Mouse (Mus musculus) intestine, embryonic 14.5 days (tissue): Measurements from ENCODE around the gene Notch4. TPM values are rescaled to one million over a fixed set of nuclear protein-coding genes. Genes with fewer than 3 reads are reported as not detected.

Source experiments
- ATAC-seq: fragments of 200-750 bp; cut with Nextera tagmentation; replicated peaks from 2 replicates; pipeline ENCODE4 v1.8.0; 2017; ENCODE audit warnings: low read depth, moderate number of reproducible peaks, moderate TSS enrichment, moderate library complexity; ENCODE audit not compliant: low FRiP score, low TSS enrichment
- DNase-seq: peaks from one replicate; pipeline ENCODE4 v3.0.0-alpha.2; 2018; ENCODE audit warnings: low spot score
- H3K27ac ChIP-seq: fragments of 300-500 bp; sonication (generic); 2 replicates; pipeline ENCODE4 v1.5.1; 2014; ENCODE audit warnings: low read depth, mild to moderate bottlenecking, control low read depth
- H3K27me3 ChIP-seq: fragments of 300-500 bp; sonication (generic); replicated peaks from 2 replicates; pipeline ENCODE4 v1.6.1; 2014; ENCODE audit warnings: low read length, control low read depth; ENCODE audit not compliant: control insufficient read depth, insufficient read depth
- H3K36me3 ChIP-seq: fragments of 300-500 bp; sonication (generic); 2 replicates; pipeline ENCODE4 v1.6.1; 2014; ENCODE audit warnings: low read length, control low read depth; ENCODE audit not compliant: control insufficient read depth, insufficient read depth
- H3K4me1 ChIP-seq: fragments of 300-500 bp; sonication (generic); replicated peaks from 2 replicates; pipeline ENCODE4 v1.6.1; 2014; ENCODE audit warnings: low read length, control low read depth, mixed read lengths; ENCODE audit not compliant: control insufficient read depth, insufficient read depth
- H3K4me2 ChIP-seq: fragments of 300-500 bp; sonication (generic); 2 replicates; pipeline ENCODE4 v1.6.1; 2014; ENCODE audit warnings: low read length
- H3K4me3 ChIP-seq: fragments of 300-500 bp; sonication (generic); 2 replicates; pipeline ENCODE4 v1.5.1; 2014; ENCODE audit warnings: low read depth, low read length, control low read depth, mixed read lengths
- H3K9ac ChIP-seq: fragments of 300-500 bp; sonication (generic); 2 replicates; pipeline ENCODE4 v1.6.1; 2014; ENCODE audit warnings: mild to moderate bottlenecking, low read length
- H3K9me3 ChIP-seq: fragments of 300-500 bp; sonication (generic); 2 replicates; pipeline ENCODE4 v1.6.1; 2016; ENCODE audit warnings: low read length, control low read depth; ENCODE audit not compliant: control insufficient read depth
- WGBS: fragments of 180-500 bp; shearing (Covaris S2); extraction: QIAGEN DNeasy Blood & Tissue Kit; methylation state at CpG from one replicate; pipeline ENCODE4 v1.1.7; 2014; 5-methylcytosine and 5-hydroxymethylcytosine counted together
- polyA plus RNA-seq: library from polyadenylated mRNA; unstranded; fragments of >200 nt; fragmentation: Nextera tagmentation; extraction: Ambion mirVana; gene quantifications from 2 replicates; pipeline ENCODE4 v1.2.1, GENCODE M21; 2014

Gene Notch4
- polyA plus RNA-seq, 1 experiment from 2014 or later: 7.4 TPM

DNA sequence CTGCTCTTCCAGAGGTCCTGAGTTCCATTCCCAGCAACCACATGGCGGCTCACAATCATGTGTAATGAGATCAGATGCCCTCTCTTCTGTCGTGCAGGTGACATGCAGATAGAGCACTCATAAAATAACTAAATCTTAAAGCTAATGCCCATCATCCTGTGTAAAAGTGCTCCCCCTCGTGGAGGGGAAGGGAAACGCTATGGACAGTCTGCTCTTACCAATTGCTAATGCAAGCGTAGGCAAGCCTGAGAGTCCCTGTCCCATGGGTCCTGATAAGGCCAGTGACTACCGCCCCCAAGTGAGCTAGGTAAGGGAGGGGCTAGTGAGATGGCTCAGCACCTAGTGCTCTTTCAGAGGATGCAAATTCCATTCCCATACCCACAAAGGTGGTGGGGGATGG is 54.9 kb downstream of the Notch4 start:
- Histone ChIP-seq H3K4me1 (no peaks in the 10 kb centered on the region), H3K4me2 (no peak overlapping the region), H3K9ac (no peak overlapping the region), H3K27me3 (no peaks in the 10 kb centered on the region), H3K36me3 (peaks cover 67% of the 10 kb centered on the region), H3K27ac (no peak overlapping the region), H3K9me3 (no peaks in the 10 kb centered on the region), H3K4me3 (no peak overlapping the region)
- DNase-seq (peak; percentile 79), ATAC-seq (no peak)
- WGBS: 22% methylated on average over 6 of the region's 6 CpGs

DNA sequence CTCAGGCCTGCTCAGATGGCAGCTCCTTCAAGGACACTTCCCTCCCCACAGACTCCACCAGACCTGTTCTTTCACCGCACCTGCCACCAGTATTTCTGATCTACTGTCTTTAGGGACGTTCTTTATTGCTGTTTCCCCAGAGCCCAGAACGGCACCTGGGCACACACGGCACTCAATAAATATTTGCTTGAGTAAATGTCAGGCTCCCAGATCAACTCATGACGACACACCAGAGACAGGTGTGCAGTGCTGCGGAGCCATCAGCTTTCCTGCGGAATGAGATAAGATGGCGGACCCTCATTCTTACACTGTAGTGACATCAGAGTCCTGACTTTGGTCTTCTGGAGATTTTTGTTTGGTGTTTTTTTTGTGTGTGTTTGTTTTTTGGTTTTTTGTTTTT is 56.9 kb downstream of the Notch4 start:
- no peaks in the 10 kb centered on the region for H3K9me3 ChIP-seq
- H3K4me3 ChIP-seq: no peak overlapping the region
- no peak overlapping the region for H3K4me2 ChIP-seq
- no peaks in the 10 kb centered on the region for H3K27me3 ChIP-seq
- no peak overlapping the region for H3K9ac ChIP-seq
- peaks cover under 1% of the 10 kb centered on the region; the same call in 1 of the 2 replicates for H3K4me1 ChIP-seq
- WGBS: 80% methylated on average over 8 of the region's 8 CpGs
- DNase-seq: no peak
- ATAC-seq: no peak
- H3K27ac ChIP-seq: no peak overlapping the region
- H3K36me3 ChIP-seq: peaks cover 55% of the 10 kb centered on the region

DNA sequence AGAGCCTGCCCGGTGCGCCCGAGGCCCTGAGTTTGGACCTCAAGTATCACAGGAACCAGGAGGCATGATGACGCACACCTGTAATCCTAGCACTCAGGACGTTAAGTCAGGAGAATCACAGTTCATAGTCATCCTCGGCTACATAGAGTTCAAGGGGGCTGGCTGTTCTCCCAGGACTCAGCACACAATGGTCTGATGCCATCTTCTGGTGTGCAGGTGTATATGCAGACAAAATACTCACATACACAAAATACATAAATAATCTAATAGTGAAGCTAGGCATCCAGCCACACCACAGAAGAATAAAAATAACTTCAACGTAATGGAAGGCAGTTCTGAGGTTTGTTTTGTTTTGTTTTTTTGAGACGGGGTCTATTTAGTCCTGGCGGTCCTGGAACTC is 59.1 kb downstream of the Notch4 start:
- 81% methylated on average over 9 of the region's 9 CpGs for WGBS
- no peak for DNase-seq
- Histone ChIP-seq H3K9me3 (no peaks in the 10 kb centered on the region), H3K4me3 (no peak overlapping the region), H3K36me3 (peaks cover 43% of the 10 kb centered on the region), H3K4me1 (peaks cover 8% of the 10 kb centered on the region), H3K27ac (no peak overlapping the region), H3K9ac (no peak overlapping the region), H3K27me3 (no peaks in the 10 kb centered on the region), H3K4me2 (no peak overlapping the region)
- no peak for ATAC-seq

DNA sequence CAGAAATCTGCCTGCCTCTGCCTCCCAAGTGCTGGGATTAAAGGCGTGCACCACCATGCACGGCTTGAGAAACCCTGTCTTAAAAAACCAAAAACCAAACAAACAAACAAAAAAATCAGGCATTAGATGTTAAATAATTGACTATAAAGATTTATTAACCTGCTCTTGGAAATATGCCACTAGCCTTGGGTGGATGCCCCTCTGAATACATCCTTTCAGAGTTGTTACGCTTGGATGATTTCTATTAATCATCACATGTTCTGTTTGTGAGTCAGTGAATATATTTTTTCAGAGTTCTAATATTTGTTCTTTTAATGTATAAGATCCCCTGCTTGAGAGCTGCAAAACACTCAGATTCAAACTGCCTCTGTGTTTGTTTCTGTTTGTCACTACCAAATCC is 60.9 kb downstream of the Notch4 start:
- Histone ChIP-seq H3K36me3 (peaks cover 35% of the 10 kb centered on the region), H3K4me2 (no peak overlapping the region), H3K4me1 (peaks cover 25% of the 10 kb centered on the region), H3K4me3 (no peak overlapping the region), H3K27ac (no peak overlapping the region), H3K27me3 (peaks cover 7% of the 10 kb centered on the region), H3K9ac (no peak overlapping the region), H3K9me3 (no peaks in the 10 kb centered on the region)
- no peak for ATAC-seq
- DNase-seq: no peak
- 87% methylated on average over 3 of the region's 3 CpGs for WGBS

GRCm38 (mm10) chr17:34626062-34626772 is 62.1 kb downstream of the Notch4 start:
- Histone ChIP-seq H3K4me1 (peaks cover 34% of the 10 kb centered on the region), H3K27me3 (peaks cover 20% of the 10 kb centered on the region), H3K36me3 (peaks cover 27% of the 10 kb centered on the region), H3K9me3 (no peaks in the 10 kb centered on the region), H3K27ac (peak overlapping the region; percentile 95), H3K4me2 (peak overlapping the region; percentile 76), H3K4me3 (peak overlapping the region; percentile 71), H3K9ac (peak overlapping the region; percentile 51)
- no peak for DNase-seq
- WGBS: 51% methylated on average over 16 of the region's 16 CpGs
- ATAC-seq: no peak

GRCm38 (mm10) chr17:34626773-34627092 is 62.7 kb downstream of the Notch4 start:
- Histone ChIP-seq H3K9ac (peak overlapping the region; percentile 51), H3K4me2 (peak overlapping the region; percentile 76), H3K36me3 (peaks cover 25% of the 10 kb centered on the region), H3K27ac (peak overlapping the region; percentile 95), H3K4me1 (peaks cover 39% of the 10 kb centered on the region), H3K9me3 (no peaks in the 10 kb centered on the region), H3K4me3 (peak overlapping the region; percentile 71), H3K27me3 (peaks cover 25% of the 10 kb centered on the region)
- DNase-seq: no peak
- ATAC-seq: peak; percentile 43; the same call in 1 of the 2 replicates
- WGBS: under 1% methylated on average over 18 of the region's 18 CpGs

DNA sequence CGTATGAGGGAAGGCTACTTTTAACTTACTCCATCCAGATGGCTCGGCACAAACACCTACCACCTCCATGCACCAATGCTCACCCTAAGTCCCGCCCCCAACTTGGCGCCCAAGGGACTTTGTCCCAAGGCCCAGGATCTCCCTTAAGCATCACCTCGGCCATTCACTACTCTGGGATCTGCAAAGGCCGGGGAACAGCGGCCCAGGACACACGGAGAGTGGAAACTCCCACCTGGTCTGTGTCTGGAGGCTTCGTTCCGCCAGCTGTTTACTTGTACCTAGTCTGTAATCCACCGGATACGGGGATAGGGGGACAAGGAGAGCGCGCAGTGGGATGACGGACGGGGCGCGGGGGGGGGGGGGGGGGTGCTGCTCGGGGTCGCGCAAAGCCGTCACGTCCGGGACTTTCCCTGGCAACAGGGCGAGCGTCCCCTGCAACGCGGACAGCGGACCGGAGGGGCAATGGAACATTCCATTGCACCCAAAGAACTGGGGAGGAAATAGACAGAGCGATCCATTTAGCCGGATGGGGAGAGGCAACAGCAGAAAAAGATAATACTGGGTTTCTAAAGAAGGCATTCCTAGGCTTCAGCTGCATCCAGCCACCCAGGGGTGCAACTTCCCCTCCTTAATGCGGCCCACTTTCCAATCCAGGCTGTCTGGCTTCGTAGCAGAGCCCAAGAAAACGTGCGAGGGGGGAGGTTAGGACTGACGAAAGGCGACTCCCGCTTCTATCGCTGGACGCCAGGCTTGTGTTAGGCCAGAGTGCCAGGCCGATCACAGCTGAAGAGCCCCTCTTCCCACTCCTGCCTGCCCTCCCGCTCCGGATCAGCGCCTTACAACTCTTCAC is 63.2 kb downstream of the Notch4 start:
- Histone ChIP-seq H3K36me3 (peaks cover 19% of the 10 kb centered on the region), H3K27me3 (peaks cover 31% of the 10 kb centered on the region), H3K4me3 (peak overlapping the region; percentile 71), H3K4me2 (peak overlapping the region; percentile 76), H3K27ac (peak overlapping the region; percentile 95), H3K9ac (peak overlapping the region; percentile 70), H3K4me1 (peaks cover 45% of the 10 kb centered on the region), H3K9me3 (no peaks in the 10 kb centered on the region)
- ATAC-seq (peak; percentile 73), DNase-seq (peak; percentile 93)
- under 1% methylated on average over 41 of the region's 45 CpGs for WGBS

DNA sequence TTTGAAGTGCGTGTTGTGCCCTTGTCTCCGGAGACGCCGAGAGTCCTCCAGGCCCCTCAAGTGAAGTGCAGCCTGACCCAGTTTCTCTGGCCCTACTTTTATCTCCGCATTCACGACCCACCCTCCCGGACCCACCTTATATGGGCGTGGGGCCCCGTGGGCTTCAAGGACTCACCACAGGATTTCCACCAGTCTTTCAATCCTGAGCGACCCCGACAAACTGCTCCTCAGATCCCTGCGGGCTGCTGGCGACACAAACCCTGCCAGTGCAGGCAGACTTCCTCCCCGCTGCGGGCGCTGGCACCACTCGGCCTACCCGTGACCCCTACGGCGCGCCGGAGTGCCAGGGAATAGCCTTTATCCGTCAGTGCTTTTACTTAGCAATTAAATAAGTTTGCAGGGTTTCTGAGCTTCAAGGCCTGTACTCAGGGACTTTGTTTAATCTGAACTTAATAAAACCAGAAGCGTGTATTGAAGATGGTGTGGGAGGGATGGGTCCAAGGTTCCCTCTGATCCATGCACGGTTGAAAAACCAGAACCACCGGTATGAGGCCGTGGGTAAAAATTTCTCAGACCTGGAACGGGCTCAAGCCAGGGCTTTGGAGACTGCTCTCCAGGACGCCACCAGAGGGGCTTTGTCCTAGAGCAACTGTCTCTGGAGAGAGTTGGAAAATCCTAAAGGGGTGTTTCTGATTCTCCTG is 64.0 kb downstream of the Notch4 start, which contains the start of gene Ppt2:
TSS of gene Ppt2 (minus strand) at position 568 of the 701 bp plus-strand sequence.
- Histone ChIP-seq H3K36me3 (peaks cover 11% of the 10 kb centered on the region), H3K27ac (peak within 1 kb of the TSS; percentile 95), H3K9me3 (no peaks in the 10 kb centered on the region), H3K9ac (peak within 1 kb of the TSS; percentile 70), H3K27me3 (peaks cover 36% of the 10 kb centered on the region), H3K4me2 (peak within 1 kb of the TSS; percentile 76), H3K4me1 (peaks cover 45% of the 10 kb centered on the region), H3K4me3 (peak within 1 kb of the TSS; percentile 71)
- ATAC-seq (0 out of 2 replicates have a peak, but pooled peaks have one; percentile 12), DNase-seq (peak; percentile 85)
- 2% methylated on average over 29 of the region's 29 CpGs for WGBS
